Mouse (Mus musculus): Measurements from ENCODE around the gene Sik1. TPM values are rescaled to one million over a fixed set of nuclear protein-coding genes. Genes with fewer than 3 reads are reported as not detected.

Gene Sik1
- polyA plus RNA-seq, 1 experiment from 2014 or later, result 16.7 TPM

DNA sequence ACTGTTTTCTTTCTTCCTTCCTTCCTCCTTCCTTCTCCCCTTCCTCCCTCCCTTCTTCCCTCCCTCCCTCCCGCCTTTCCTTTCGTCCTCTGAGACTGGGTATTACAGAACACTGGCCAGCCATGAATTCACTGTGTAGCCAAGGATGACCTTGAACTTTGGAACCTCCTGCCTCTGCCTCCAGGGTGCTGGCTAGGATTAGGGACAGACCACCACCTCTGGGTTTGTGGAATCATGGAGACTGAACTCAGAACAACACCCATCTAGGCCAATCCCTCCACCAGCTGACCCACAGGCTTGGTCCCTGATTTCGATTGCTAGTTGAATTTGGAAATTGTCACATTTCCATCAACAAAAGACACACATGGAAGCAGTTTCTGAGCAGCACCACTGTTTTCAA lies 49.1 kb downstream of the Sik1 start:
- H3K36me3 ChIP-seq (ENCODE audit: control insufficient read depth, insufficient read depth, low read length), result no peaks in the 10 kb centered on the region
- ATAC-seq (replicated peaks; ENCODE audit: low FRiP score) (no peak), DNase-seq (ENCODE audit: low spot score) (no peak)
- peaks cover 3% of the 10 kb centered on the region; the same call in 1 of the 2 replicates for H3K4me1 ChIP-seq (replicated peaks; ENCODE audit: control insufficient read depth, insufficient read depth, low read length)
- WGBS, result 44% methylated on average over 3 of the region's 3 CpGs
- no peak overlapping the region for H3K27ac ChIP-seq (ENCODE audit: low read depth, low read length)
- no peaks in the 10 kb centered on the region for H3K9me3 ChIP-seq (ENCODE audit: control insufficient read depth, low read length)
- no peak overlapping the region for H3K4me3 ChIP-seq (ENCODE audit: low read depth, low read length)
- H3K9ac ChIP-seq (ENCODE audit: low read length), result no peak overlapping the region
- H3K27me3 ChIP-seq (ENCODE audit: control insufficient read depth, insufficient read depth, low read length), result no peaks in the 10 kb centered on the region
- H3K4me2 ChIP-seq (ENCODE audit: low read depth, low read length, severe bottlenecking), result no peak overlapping the region

- no peaks in the 10 kb centered on the region for H3K27me3 ChIP-seq (ENCODE audit: control insufficient read depth, insufficient read depth, low read length)
- WGBS, result 19% methylated on average over 7 of the region's 8 CpGs
- no peak overlapping the region for H3K4me3 ChIP-seq (ENCODE audit: low read depth, low read length)
- H3K9me3 ChIP-seq (ENCODE audit: control insufficient read depth, low read length), result no peaks in the 10 kb centered on the region
- H3K27ac ChIP-seq (ENCODE audit: low read depth, low read length), result no peak overlapping the region
- no peaks in the 10 kb centered on the region for H3K36me3 ChIP-seq (ENCODE audit: control insufficient read depth, insufficient read depth, low read length)
- no peak for DNase-seq (ENCODE audit: low spot score)
- H3K4me1 ChIP-seq (replicated peaks; ENCODE audit: control insufficient read depth, insufficient read depth, low read length), result peaks cover 3% of the 10 kb centered on the region; the same call in 1 of the 2 replicates
- ATAC-seq (replicated peaks; ENCODE audit: low FRiP score), result no peak
- no peak overlapping the region for H3K4me2 ChIP-seq (ENCODE audit: low read depth, low read length, severe bottlenecking)
- H3K9ac ChIP-seq (ENCODE audit: low read length), result no peak overlapping the region
Observed at GRCm38 (mm10) chr17:31806025-31806424, 49.6 kb downstream of the Sik1 start.

DNA sequence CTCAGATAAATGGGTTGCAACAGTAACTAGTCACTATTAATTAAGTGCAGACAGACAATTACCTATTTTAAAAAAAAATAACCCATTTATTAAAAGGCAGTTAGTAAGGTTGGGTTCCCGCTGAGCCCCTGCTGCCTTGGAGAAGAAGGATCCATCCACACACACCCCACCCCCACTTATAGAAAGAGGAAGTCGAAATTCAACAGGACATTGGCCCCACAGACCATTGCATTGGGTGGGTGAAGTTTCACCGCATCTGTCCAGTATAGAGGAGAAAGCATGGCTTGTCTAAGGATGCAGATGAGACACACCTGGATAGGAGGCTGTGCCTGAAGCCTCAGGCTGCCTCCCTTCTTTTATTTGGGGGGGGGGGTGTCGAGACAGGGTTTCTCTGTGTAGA lies 50.0 kb downstream of the Sik1 start:
- 74% methylated on average over 4 of the region's 4 CpGs for WGBS

DNA sequence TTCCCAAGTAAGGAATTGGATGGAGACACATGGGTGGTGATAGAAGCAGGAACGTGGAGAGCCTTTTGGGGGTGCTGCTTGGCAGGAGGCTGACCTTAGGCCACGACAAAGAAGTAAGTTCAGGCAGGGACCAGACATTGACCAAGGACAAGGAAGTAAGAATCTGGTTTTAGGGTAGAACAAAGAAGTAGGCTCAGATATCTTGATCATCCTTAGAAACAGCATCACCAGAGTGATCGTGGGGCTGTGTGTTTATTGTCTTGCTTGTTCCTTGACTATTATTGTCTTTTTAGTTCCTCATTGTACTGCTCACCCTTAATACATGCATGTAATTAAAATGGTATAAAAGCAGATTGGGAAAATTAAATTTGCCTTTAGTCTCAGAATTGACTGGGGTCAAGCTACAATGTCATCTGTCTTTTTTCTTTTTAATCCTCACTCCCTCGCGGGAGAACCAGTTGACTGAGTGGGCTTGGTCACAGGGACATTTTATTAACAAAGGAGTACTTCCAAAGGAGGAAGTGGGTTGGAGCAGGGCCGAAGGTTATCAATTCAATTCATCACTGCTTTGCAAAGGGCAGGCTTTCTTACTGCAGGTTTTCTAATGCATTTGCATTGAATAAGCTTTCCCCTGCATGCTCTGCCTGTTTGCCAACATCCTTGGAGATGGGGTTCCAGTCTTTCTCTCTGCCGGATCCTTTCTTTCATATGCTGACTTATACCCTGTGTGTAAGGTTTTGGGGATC lies 53.2 kb downstream of the Sik1 start:
- ATAC-seq (replicated peaks; ENCODE audit: low FRiP score), result no peak
- no peak for DNase-seq (ENCODE audit: low spot score)
- Histone ChIP-seq H3K4me3 (ENCODE audit: low read depth, low read length) (no peak overlapping the region), H3K9me3 (ENCODE audit: control insufficient read depth, low read length) (no peaks in the 10 kb centered on the region), H3K27ac (ENCODE audit: low read depth, low read length) (no peak overlapping the region), H3K36me3 (ENCODE audit: control insufficient read depth, insufficient read depth, low read length) (no peaks in the 10 kb centered on the region), H3K9ac (ENCODE audit: low read length) (no peak overlapping the region), H3K27me3 (ENCODE audit: control insufficient read depth, insufficient read depth, low read length) (no peaks in the 10 kb centered on the region), H3K4me2 (ENCODE audit: low read depth, low read length, severe bottlenecking) (no peak overlapping the region), H3K4me1 (replicated peaks; ENCODE audit: control insufficient read depth, insufficient read depth, low read length) (no peaks in the 10 kb centered on the region)
- WGBS, result 61% methylated on average over 7 of the region's 7 CpGs

More for the DNA sequence above, 50.0 kb downstream of the Sik1 start:
- H3K4me2 ChIP-seq (ENCODE audit: low read depth, low read length, severe bottlenecking), result no peak overlapping the region
- ATAC-seq (replicated peaks; ENCODE audit: low FRiP score) (no peak), DNase-seq (ENCODE audit: low spot score) (no peak)
- no peaks in the 10 kb centered on the region for H3K27me3 ChIP-seq (ENCODE audit: control insufficient read depth, insufficient read depth, low read length)
- H3K9me3 ChIP-seq (ENCODE audit: control insufficient read depth, low read length), result no peaks in the 10 kb centered on the region
- H3K4me1 ChIP-seq (replicated peaks; ENCODE audit: control insufficient read depth, insufficient read depth, low read length), result peaks cover 3% of the 10 kb centered on the region; the same call in 1 of the 2 replicates
- no peak overlapping the region for H3K9ac ChIP-seq (ENCODE audit: low read length)
- H3K4me3 ChIP-seq (ENCODE audit: low read depth, low read length), result no peak overlapping the region
- no peaks in the 10 kb centered on the region for H3K36me3 ChIP-seq (ENCODE audit: control insufficient read depth, insufficient read depth, low read length)
- H3K27ac ChIP-seq (ENCODE audit: low read depth, low read length), result no peak overlapping the region

- H3K4me1 ChIP-seq (replicated peaks; ENCODE audit: control insufficient read depth, insufficient read depth, low read length), result no peaks in the 10 kb centered on the region
- no peaks in the 10 kb centered on the region for H3K27me3 ChIP-seq (ENCODE audit: control insufficient read depth, insufficient read depth, low read length)
- DNase-seq (ENCODE audit: low spot score) (no peak), ATAC-seq (replicated peaks; ENCODE audit: low FRiP score) (no peak)
- no peak overlapping the region for H3K27ac ChIP-seq (ENCODE audit: low read depth, low read length)
- no peak overlapping the region for H3K4me2 ChIP-seq (ENCODE audit: low read depth, low read length, severe bottlenecking)
- H3K4me3 ChIP-seq (ENCODE audit: low read depth, low read length), result no peak overlapping the region
- H3K9ac ChIP-seq (ENCODE audit: low read length), result no peak overlapping the region
- no peaks in the 10 kb centered on the region for H3K9me3 ChIP-seq (ENCODE audit: control insufficient read depth, low read length)
- WGBS, result 91% methylated on average over 7 of the region's 7 CpGs
- H3K36me3 ChIP-seq (ENCODE audit: control insufficient read depth, insufficient read depth, low read length), result no peaks in the 10 kb centered on the region
Observed at GRCm38 (mm10) chr17:31800852-31801363, 54.7 kb downstream of the Sik1 start.

DNA sequence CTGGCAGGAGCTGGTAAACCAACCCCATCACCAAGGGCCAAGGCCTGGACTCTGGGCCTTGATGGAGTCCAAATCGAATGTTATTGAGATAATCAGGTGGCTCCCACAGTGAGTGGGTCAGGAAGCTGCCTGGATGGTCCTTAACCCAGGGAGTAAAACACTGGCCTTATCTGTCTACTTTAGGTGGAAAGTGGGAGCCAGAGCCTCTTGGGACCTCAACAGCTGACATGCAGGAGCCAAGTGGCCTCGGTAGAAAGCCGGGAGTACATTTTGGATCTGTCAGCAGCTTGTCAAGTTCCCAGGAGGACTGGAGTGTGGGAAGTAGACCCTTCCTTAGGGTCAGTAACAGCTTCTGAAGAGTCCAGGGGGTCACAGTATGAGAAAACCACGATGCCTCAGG lies 59.7 kb downstream of the Sik1 start:
- no peaks in the 10 kb centered on the region for H3K9me3 ChIP-seq (ENCODE audit: control insufficient read depth, low read length)
- no peak overlapping the region for H3K4me3 ChIP-seq (ENCODE audit: low read depth, low read length)
- no peak overlapping the region for H3K27ac ChIP-seq (ENCODE audit: low read depth, low read length)
- H3K4me2 ChIP-seq (ENCODE audit: low read depth, low read length, severe bottlenecking), result no peak overlapping the region
- no peak for ATAC-seq (replicated peaks; ENCODE audit: low FRiP score)
- H3K36me3 ChIP-seq (ENCODE audit: control insufficient read depth, insufficient read depth, low read length), result no peaks in the 10 kb centered on the region
- no peak for DNase-seq (ENCODE audit: low spot score)
- no peaks in the 10 kb centered on the region for H3K27me3 ChIP-seq (ENCODE audit: control insufficient read depth, insufficient read depth, low read length)
- 95% methylated on average over 4 of the region's 4 CpGs for WGBS
- no peak overlapping the region for H3K9ac ChIP-seq (ENCODE audit: low read length)
- peaks cover 1% of the 10 kb centered on the region; the same call in 1 of the 2 replicates for H3K4me1 ChIP-seq (replicated peaks; ENCODE audit: control insufficient read depth, insufficient read depth, low read length)

Other genes starting within 250 kb of the Sik1 start
- gene Cbs, start 218.6 kb downstream of the Sik1 start, polyA plus RNA-seq (2014; fragmentation: Nextera tagmentation; extraction: Ambion mirVana), result 1.4 and 1.9 TPM in 2 replicates
- 212 and 213 TPM in 2 replicates for gene U2af1, start 196.9 kb downstream of the Sik1 start, polyA plus RNA-seq (2014; fragmentation: Nextera tagmentation; extraction: Ambion mirVana)
- gene Cryaa, start 178.0 kb downstream of the Sik1 start, polyA plus RNA-seq (2014; fragmentation: Nextera tagmentation; extraction: Ambion mirVana), result not detected in 2 replicates
- 67.7 and 70.7 TPM in 2 replicates for gene Rrp1b, start 180.3 kb upstream of the Sik1 start, polyA plus RNA-seq (2014; fragmentation: Nextera tagmentation; extraction: Ambion mirVana)
- gene Hsf2bp, start 180.5 kb upstream of the Sik1 start, polyA plus RNA-seq (2014; fragmentation: Nextera tagmentation; extraction: Ambion mirVana), result 0.31 and 0.44 TPM in 2 replicates

Data from forebrain, embryonic 11.5 days (tissue).